Comparison of ENCODE assay signal across 24 mouse cellular contexts in the genomic region with DNA sequence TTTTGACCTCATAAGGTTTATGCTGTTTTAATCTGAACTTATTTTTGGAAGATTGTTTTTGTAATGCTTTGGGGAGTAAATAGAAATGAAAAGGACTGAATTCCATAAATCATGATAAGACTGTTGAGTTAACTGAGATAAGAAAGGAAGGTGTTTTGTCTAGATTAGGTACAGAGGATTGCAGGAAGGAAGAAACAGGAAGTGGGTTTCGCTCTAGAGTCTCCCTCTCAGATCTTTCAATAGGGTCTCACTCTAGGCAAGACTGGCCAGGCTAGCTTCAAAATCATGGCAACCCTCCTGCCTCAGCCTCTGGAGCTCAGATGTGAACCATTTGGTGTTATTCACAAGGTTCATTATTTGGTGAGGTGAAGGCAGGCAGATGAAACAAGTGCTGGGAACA. TPM values are rescaled to one million over a fixed set of nuclear protein-coding genes. Genes with fewer than 3 reads are reported as not detected.
A peak's percentile ranks its signal among the peaks of the same experiment; 100 is the strongest.
DNase-seq lines count a peak whose midpoint lies in the region; ATAC-seq and TF ChIP-seq lines count a peak whose summit lies in the region.
"Had no signal": no experiment of that assay in that cellular context is flagged by ENCODE, and none has a peak within 500 bp of the region (broad histone marks: within the 10 kb centered on the region; RNA-seq: fewer than 3 reads in every experiment).

No protein-coding gene starts in this region.

- H3K9me3 ChIP-seq in hindbrain, embryonic 10.5 days = no peaks in the 10 kb centered on the region
- H3K9me3 ChIP-seq: embryonic facial prominence, embryonic 13.5 days; forebrain, embryonic 13.5 days; midbrain, embryonic 10.5 days; neural tube, embryonic 15.5 days had no signal

- WGBS in small intestine, adult 2 months = 58% methylated on average over 1 of the region's 1 CpGs
- 98% methylated on average over 1 of the region's 1 CpGs for WGBS in hindbrain, embryonic 10.5 days

- H3K27me3 ChIP-seq in small intestine, adult 2 months (ENCODE audit: control insufficient read depth, insufficient read depth, low read length) = no peaks in the 10 kb centered on the region
- no peaks in the 10 kb centered on the region for H3K27me3 ChIP-seq in hindbrain, embryonic 10.5 days (ENCODE audit: insufficient read depth, poor library complexity, severe bottlenecking)
- H3K27me3 ChIP-seq: embryonic facial prominence, embryonic 13.5 days; forebrain, embryonic 13.5 days; neural tube, embryonic 15.5 days had no signal

- no peak for TF ChIP-seq POLR2A in small intestine, adult 2 months (IDR thresholded peaks at IDR 0.05; ENCODE audit: low read depth, low read length)

- ATAC-seq in hematopoietic stem cell, adult 5-6 weeks (replicated peaks in 1 of 2; ENCODE audit: insufficient read depth in 1 of 2, low FRiP score in 2 of 2, low TSS enrichment in 1 of 2, low read depth in 1 of 2, poor library complexity in 2 of 2, severe bottlenecking in 2 of 2) = peak; percentile 16 to 61; a peak in 1 of 4 replicates
- ATAC-seq in erythroblast, adult 5-6 weeks (replicated peaks; ENCODE audit: low FRiP score, poor library complexity, severe bottlenecking) = no peak
- ATAC-seq: forebrain, embryonic 13.5 days; midbrain, embryonic 16.5 days had no signal

- peak overlapping the region; percentile 29; the same call in 1 of the 2 replicates for H3K27ac ChIP-seq in small intestine, adult 2 months (ENCODE audit: insufficient read depth, low read depth, low read length)
- no peak overlapping the region for H3K27ac ChIP-seq in hindbrain, embryonic 10.5 days
- H3K27ac ChIP-seq: embryonic facial prominence, embryonic 13.5 days; forebrain, embryonic 13.5 days; layer of hippocampus, adult 2 months; midbrain, embryonic 10.5 days; neural tube, embryonic 15.5 days; stomach, postnatal 0 days had no signal

- TF ChIP-seq CTCF in small intestine, adult 2 months (IDR thresholded peaks at IDR 0.05; ENCODE audit: extremely low read depth, insufficient read length, insufficient replicate concordance, low read depth, low read length) = no peak

- H3K36me3 ChIP-seq in small intestine, adult 2 months (ENCODE audit: control insufficient read depth, insufficient read depth, low read length) = 0 out of 2 replicates have a peak, but pooled peaks cover 2% of the 10 kb centered on the region
- no peaks in the 10 kb centered on the region for H3K36me3 ChIP-seq in hindbrain, embryonic 10.5 days
- H3K36me3 ChIP-seq: neural tube, embryonic 15.5 days had no signal

- no peaks in the 10 kb centered on the region for H3K4me1 ChIP-seq in small intestine, adult 2 months (ENCODE audit: control insufficient read depth, insufficient read depth, insufficient read length, low read length)
- H3K4me1 ChIP-seq in hindbrain, embryonic 10.5 days (replicated peaks) = peaks cover 7% of the 10 kb centered on the region; the same call in 1 of the 2 replicates
- H3K4me1 ChIP-seq: neural tube, embryonic 15.5 days had no signal

- no peak overlapping the region for H3K4me3 ChIP-seq in small intestine, adult 2 months (ENCODE audit: low read depth, low read length)
- H3K4me3 ChIP-seq in hindbrain, embryonic 10.5 days = no peak overlapping the region
- H3K4me3 ChIP-seq: embryonic facial prominence, embryonic 13.5 days; forebrain, embryonic 13.5 days; layer of hippocampus, adult 2 months; midbrain, embryonic 10.5 days; neural tube, embryonic 15.5 days had no signal

- DNase-seq in A20 (ENCODE audit: low read depth, low spot score) = peak; percentile 22
- DNase-seq in CD4-positive helper T cell, adult 2 months (ENCODE audit: low read depth, low spot score) = peak; percentile 30
- DNase-seq in adrenal gland, adult 2 months = no peak
- no peak for DNase-seq in heart, postnatal 36 days
- no peak for DNase-seq in hindbrain, embryonic 10.5 days (ENCODE audit: low spot score)
- DNase-seq: adrenal gland, postnatal 10 days; cerebellum, adult 18-20 months; cerebellum, postnatal 14 days; embryo, embryonic 11 days; gastrocnemius, postnatal 36 days; kidney, adult 8-10 months; kidney, postnatal 10 days; lung, postnatal 4 days; right cerebral cortex, postnatal 14 days had no signal

- intact Hi-C loops in heart, postnatal 36 days (cut with DNase I) = no loop called here

RNA-seq across cellular contexts. Expression of gene Mdfic, which starts 27.8 kb away (rescaled TPM):
- total RNA-seq in hematopoietic stem cell, adult 5-6 weeks (2017) = 25.6 and 33.5 TPM in 2 replicates
- polyA plus RNA-seq in small intestine, adult 2 months (2012; rRNA removed) = 1.3 and 2.9 TPM in 2 replicates
- 10 to 100 TPM; 46.4 to 75.2 TPM for total RNA-seq in adrenal gland, adult 2 months (2021)
- 18.1 and 21.0 TPM in 2 replicates for polyA plus RNA-seq in adrenal gland, adult 2 months (2012; rRNA removed)
- total RNA-seq in heart, postnatal 36 days (2021) = 10 to 100 TPM; 15.3 to 17.9 TPM
- 4.4 and 4.5 TPM in 2 replicates for polyA plus RNA-seq in hindbrain, embryonic 10.5 days (2016; fragmentation: Nextera tagmentation; extraction: Ambion mirVana)
- 2.9 and 5.2 TPM in 2 replicates for total RNA-seq in erythroblast, adult 5-6 weeks (2015; ENCODE audit: low replicate concordance)
- total RNA-seq in erythroblast, adult 5-6 weeks (2017; ENCODE audit: low replicate concordance) = 2.9 and 4.5 TPM in 2 replicates

Comparison
In these comparisons a context has a peak if more than half of its experiments do, and no peak if none do; other contexts are left out.
1. DNase-seq: peak in A20 (single experiment) and CD4-positive helper T cell, adult 2 months (single experiment); none in adrenal gland, adult 2 months (single experiment), heart, postnatal 36 days (0 of 2) and hindbrain, embryonic 10.5 days (single experiment).